Mouse (Mus musculus) forebrain, embryonic 12.5 days (tissue): ENCODE measurements at regions not wholly inside any gene's neighbourhood (a gene's known extent, or its start where the extent isn't known, plus 50 kb on each side); places are given as distances from the start of the nearest gene placed in this dataset.
"Not testable (repeated sequence)": the region's sequence is repeated elsewhere in the genome, so short reads cannot be mapped to it uniquely, and the experiment has no call there.

ENCODE experiments used
- ATAC-seq: fragments of 200-750 bp; cut with Nextera tagmentation; 2 replicates; pipeline ENCODE4 v1.8.0; 2017; ENCODE audit warnings: moderate TSS enrichment; ENCODE audit not compliant: low FRiP score
- H3K27ac ChIP-seq: fragments of 300-500 bp; sonication (generic); 2 replicates; pipeline ENCODE4 v1.5.1; 2016; ENCODE audit warnings: mild to moderate bottlenecking
- H3K27me3 ChIP-seq: fragments of 300-500 bp; sonication (generic); 2 replicates; pipeline ENCODE4 v1.6.1; 2016; ENCODE audit warnings: mild to moderate bottlenecking
- H3K36me3 ChIP-seq: fragments of 300-500 bp; sonication (generic); replicated peaks from 2 replicates; pipeline ENCODE4 v1.6.1; 2016; ENCODE audit warnings: mild to moderate bottlenecking
- H3K4me1 ChIP-seq: fragments of 300-500 bp; sonication (generic); 2 replicates; pipeline ENCODE4 v1.6.1; 2016
- H3K4me2 ChIP-seq: fragments of 300-500 bp; sonication (generic); 2 replicates; pipeline ENCODE4 v1.6.1; 2016; ENCODE audit warnings: mild to moderate bottlenecking, moderate library complexity
- H3K4me3 ChIP-seq: fragments of 300-500 bp; sonication (generic); replicated peaks from 2 replicates; pipeline ENCODE4 v1.5.1; 2016; ENCODE audit warnings: mild to moderate bottlenecking
- H3K9ac ChIP-seq: fragments of 300-500 bp; sonication (generic); 2 replicates; pipeline ENCODE4 v1.6.1; 2016; ENCODE audit warnings: mild to moderate bottlenecking
- H3K9me3 ChIP-seq: fragments of 300-500 bp; sonication (generic); 2 replicates; pipeline ENCODE4 v1.6.1; 2016
- WGBS: fragments of 180-500 bp; shearing (Covaris S2); methylation state at CpG from one replicate; pipeline ENCODE4 v1.1.7; 2016; 5-methylcytosine and 5-hydroxymethylcytosine counted together

GRCm38 (mm10) chr3:8141664-8142084, 1468.2 kb downstream of the Zfp704 start:
- no peaks in the 10 kb centered on the region for H3K36me3 ChIP-seq
- no peak overlapping the region for H3K4me3 ChIP-seq
- no peak for ATAC-seq
- H3K27me3 ChIP-seq = no peaks in the 10 kb centered on the region
- H3K27ac ChIP-seq = no peak overlapping the region
- no peaks in the 10 kb centered on the region for H3K4me1 ChIP-seq
- no peaks in the 10 kb centered on the region for H3K9me3 ChIP-seq
- H3K9ac ChIP-seq = no peak overlapping the region
- 77% methylated on average over 2 of the region's 2 CpGs for WGBS
- no peak overlapping the region for H3K4me2 ChIP-seq

DNA sequence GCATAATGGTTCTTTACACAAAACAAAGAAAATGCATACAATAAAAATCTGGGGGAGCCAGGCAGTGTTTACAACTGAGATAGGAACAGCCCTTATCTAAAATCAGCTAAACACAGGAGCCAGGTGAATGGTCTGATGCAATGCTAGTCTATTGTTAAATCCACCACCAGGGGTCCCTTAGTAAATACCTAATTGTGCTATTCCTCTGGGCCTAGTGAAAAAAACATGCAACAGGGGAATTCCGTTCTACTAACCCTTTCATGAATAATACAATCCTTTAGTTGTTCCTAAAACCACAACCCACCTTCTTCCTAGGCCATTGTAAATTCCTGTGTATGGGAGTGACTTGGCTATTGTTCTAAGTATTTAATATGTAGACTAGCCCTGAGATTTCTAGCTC, 1486.2 kb downstream of the Zfp704 start:
- H3K4me3 ChIP-seq, H3K27ac ChIP-seq, H3K4me1 ChIP-seq, H3K36me3 ChIP-seq, H3K4me2 ChIP-seq, ATAC-seq, H3K9ac ChIP-seq, H3K9me3 ChIP-seq, H3K27me3 ChIP-seq: not testable (repeated sequence)
- whole genome bisulfite sequencing = 40% methylated on average over 1 of the region's 1 CpGs

DNA sequence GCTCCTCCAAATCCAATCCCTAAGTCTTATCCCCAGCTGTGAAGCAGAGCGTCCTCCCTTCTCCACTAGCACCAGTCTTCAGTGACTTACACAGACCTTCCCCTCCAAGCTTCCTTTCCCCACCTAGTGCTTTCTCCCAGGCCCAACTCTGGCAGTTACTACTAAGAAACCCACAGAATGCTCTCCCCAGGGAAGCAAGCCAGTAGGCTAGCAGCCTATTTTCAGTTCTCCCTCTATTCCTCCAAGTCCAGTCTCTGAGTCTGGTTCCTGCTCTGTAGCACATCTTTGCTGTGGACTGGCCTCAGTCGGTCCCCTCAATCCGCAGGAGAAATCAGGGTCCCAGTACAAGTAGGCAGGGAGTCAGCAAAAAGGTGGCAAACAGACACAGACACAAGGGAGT, 1486.7 kb downstream of the Zfp704 start:
- Histone ChIP-seq H3K4me3 (no peak overlapping the region), H3K27me3 (no peaks in the 10 kb centered on the region)
- 54% methylated on average over 3 of the region's 3 CpGs for WGBS

DNA sequence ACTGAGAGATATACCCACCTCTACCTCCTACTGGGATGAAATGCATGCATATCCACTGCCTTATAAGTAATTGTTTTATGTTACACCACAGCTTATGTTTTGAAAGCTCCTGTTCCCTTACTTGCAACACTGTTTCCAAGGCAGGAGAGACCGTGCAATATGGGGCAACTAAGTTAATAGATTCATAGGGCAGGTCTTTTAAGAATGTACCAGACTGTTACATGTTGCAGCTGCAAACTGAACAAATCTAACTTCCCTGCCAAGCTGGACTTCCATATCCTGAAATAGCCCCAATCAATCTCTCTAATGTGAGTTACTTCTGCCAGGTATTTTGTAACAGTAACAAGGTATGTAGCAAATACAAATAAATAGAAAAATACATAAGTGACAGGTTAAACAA, 1478.0 kb upstream of the 1700008P02Rik start:
- H3K4me3 ChIP-seq = no peak overlapping the region
- no peak overlapping the region for H3K9ac ChIP-seq
- ATAC-seq = no peak
- 85% methylated on average over 1 of the region's 1 CpGs for WGBS
- H3K27ac ChIP-seq = no peak overlapping the region
- no peaks in the 10 kb centered on the region for H3K36me3 ChIP-seq
- no peaks in the 10 kb centered on the region for H3K4me1 ChIP-seq
- no peak overlapping the region for H3K4me2 ChIP-seq
- no peaks in the 10 kb centered on the region for H3K9me3 ChIP-seq
- no peaks in the 10 kb centered on the region for H3K27me3 ChIP-seq

More for the DNA sequence above, 1486.7 kb downstream of the Zfp704 start:
- H3K4me2 ChIP-seq = no peak overlapping the region
- H3K9me3 ChIP-seq = no peaks in the 10 kb centered on the region
- H3K9ac ChIP-seq = no peak overlapping the region
- H3K4me1 ChIP-seq = no peaks in the 10 kb centered on the region
- no peak overlapping the region for H3K27ac ChIP-seq
- no peak for ATAC-seq
- H3K36me3 ChIP-seq = no peaks in the 10 kb centered on the region

GRCm38 (mm10) chr3:8084749-8085148, 1464.5 kb upstream of the 1700008P02Rik start:
- H3K27ac ChIP-seq = no peak overlapping the region
- no peaks in the 10 kb centered on the region for H3K4me1 ChIP-seq
- no peak overlapping the region for H3K9ac ChIP-seq
- H3K4me2 ChIP-seq = no peak overlapping the region
- no peaks in the 10 kb centered on the region for H3K36me3 ChIP-seq
- no peaks in the 10 kb centered on the region for H3K27me3 ChIP-seq
- ATAC-seq = no peak
- no peak overlapping the region for H3K4me3 ChIP-seq
- no peaks in the 10 kb centered on the region for H3K9me3 ChIP-seq
- 73% methylated on average over 2 of the region's 2 CpGs for WGBS

DNA sequence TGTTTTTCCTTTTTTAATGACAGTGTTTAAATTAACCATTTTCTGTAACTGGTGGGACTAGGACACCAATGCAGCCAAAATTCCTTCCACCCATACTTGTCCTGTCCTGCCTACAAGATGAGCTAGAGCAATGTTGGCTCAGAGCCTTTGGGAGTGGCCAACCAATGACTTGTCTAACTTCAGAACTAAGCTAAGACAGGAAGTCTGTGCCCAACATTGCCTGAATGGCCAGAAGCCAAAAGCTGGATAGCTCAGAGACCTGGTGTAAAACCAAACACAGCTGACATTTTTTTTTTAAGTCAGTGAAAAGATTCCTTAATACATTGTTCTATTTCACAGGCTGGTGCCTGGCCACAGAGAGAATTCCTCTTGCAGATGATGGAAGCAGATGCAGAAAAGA, 1433.5 kb upstream of the 1700008P02Rik start:
- H3K4me2 ChIP-seq = no peak overlapping the region
- ATAC-seq = no peak
- H3K27me3 ChIP-seq = no peaks in the 10 kb centered on the region
- no peak overlapping the region for H3K27ac ChIP-seq
- H3K9ac ChIP-seq = no peak overlapping the region
- no peaks in the 10 kb centered on the region for H3K9me3 ChIP-seq
- H3K4me1 ChIP-seq = no peaks in the 10 kb centered on the region
- no peak overlapping the region for H3K4me3 ChIP-seq
- no peaks in the 10 kb centered on the region for H3K36me3 ChIP-seq

GRCm38 (mm10) chr3:8051167-8051566, 1430.9 kb upstream of the 1700008P02Rik start:
- no peak for ATAC-seq
- no peaks in the 10 kb centered on the region for H3K9me3 ChIP-seq
- no peak overlapping the region for H3K9ac ChIP-seq
- WGBS = 90% methylated on average over 4 of the region's 4 CpGs
- H3K4me3 ChIP-seq = no peak overlapping the region
- no peaks in the 10 kb centered on the region for H3K27me3 ChIP-seq
- H3K27ac ChIP-seq = no peak overlapping the region
- no peak overlapping the region for H3K4me2 ChIP-seq
- H3K4me1 ChIP-seq = no peaks in the 10 kb centered on the region
- H3K36me3 ChIP-seq = no peaks in the 10 kb centered on the region

DNA sequence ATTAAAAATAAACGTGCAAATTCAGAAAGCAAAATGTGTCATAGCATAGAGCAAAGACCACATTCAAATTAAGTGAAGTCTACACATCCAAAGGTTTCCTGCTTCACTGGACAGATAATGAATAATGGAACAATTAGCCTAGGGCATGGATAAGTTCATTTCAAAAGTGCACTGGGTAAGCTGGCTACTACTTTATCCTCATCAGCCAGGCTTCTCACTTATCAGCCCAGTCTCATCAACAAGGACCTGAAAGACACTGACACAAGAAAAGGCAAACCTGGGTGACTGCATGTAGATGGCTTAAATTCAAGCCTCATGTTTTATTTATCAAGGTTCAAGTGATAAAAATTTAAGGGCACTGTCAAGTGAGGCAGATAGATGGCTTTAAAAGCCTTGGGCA, 1429.5 kb upstream of the 1700008P02Rik start:
- WGBS = 78% methylated on average over 1 of the region's 1 CpGs
- Histone ChIP-seq H3K9me3 (no peaks in the 10 kb centered on the region), H3K9ac (no peak overlapping the region), H3K27ac (no peak overlapping the region), H3K4me2 (no peak overlapping the region), H3K27me3 (no peaks in the 10 kb centered on the region), H3K4me3 (no peak overlapping the region), H3K36me3 (no peaks in the 10 kb centered on the region), H3K4me1 (no peaks in the 10 kb centered on the region)
- ATAC-seq = no peak

GRCm38 (mm10) chr3:8046348-8046747, 1426.1 kb upstream of the 1700008P02Rik start:
- no peaks in the 10 kb centered on the region for H3K4me1 ChIP-seq
- WGBS = 60% methylated on average over 3 of the region's 3 CpGs
- no peak for ATAC-seq
- no peak overlapping the region for H3K9ac ChIP-seq
- no peaks in the 10 kb centered on the region for H3K27me3 ChIP-seq
- H3K9me3 ChIP-seq = no peaks in the 10 kb centered on the region
- H3K36me3 ChIP-seq = no peaks in the 10 kb centered on the region
- H3K4me3 ChIP-seq = no peak overlapping the region
- H3K27ac ChIP-seq = no peak overlapping the region
- no peak overlapping the region for H3K4me2 ChIP-seq

- Histone ChIP-seq H3K36me3 (no peaks in the 10 kb centered on the region), H3K4me3 (no peak overlapping the region), H3K27me3 (no peaks in the 10 kb centered on the region), H3K27ac (no peak overlapping the region), H3K9ac (no peak overlapping the region), H3K4me2 (no peak overlapping the region), H3K9me3 (no peaks in the 10 kb centered on the region), H3K4me1 (peaks cover 3% of the 10 kb centered on the region; the same call in 1 of the 2 replicates)
- peak; percentile 45; the same call in 1 of the 2 replicates for ATAC-seq
- WGBS = 56% methylated on average over 1 of the region's 1 CpGs
Observed at GRCm38 (mm10) chr3:8036697-8037096, 1416.5 kb upstream of the 1700008P02Rik start.

DNA sequence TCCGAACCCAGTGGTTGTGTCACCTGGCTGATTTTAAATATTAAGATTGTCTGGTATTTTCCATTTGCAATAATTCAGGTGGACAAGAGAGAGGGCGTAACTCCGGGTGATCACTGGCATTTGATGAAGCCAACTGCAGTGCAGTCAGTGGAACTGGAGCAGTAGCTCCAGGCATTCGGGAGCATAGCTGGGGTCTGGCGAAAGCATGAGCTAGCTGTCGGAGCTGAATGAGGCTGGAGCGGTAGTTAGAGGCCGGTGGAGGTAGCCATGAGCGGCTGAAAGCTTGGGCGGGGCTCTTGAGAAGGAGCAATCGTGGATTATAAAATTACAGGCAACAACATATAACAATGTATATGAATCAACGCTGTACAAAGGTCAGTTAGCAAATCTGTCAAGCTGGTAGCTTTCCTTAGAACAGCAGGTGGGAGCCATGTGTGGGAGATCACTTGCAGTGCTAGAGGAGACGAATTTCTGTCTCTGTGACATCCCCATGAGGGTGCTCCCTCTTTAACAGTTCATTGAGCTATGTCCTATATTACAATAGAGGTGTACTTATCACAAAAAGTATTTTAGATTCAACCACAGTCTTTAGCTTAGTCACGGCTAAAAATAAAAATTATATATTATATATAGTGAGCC, 1415.0 kb upstream of the 1700008P02Rik start:
- H3K4me2 ChIP-seq = no peak overlapping the region
- H3K9me3 ChIP-seq = no peaks in the 10 kb centered on the region
- H3K36me3 ChIP-seq = no peaks in the 10 kb centered on the region
- no peak overlapping the region for H3K9ac ChIP-seq
- WGBS = 85% methylated on average over 14 of the region's 14 CpGs
- no peak overlapping the region for H3K27ac ChIP-seq
- no peaks in the 10 kb centered on the region for H3K27me3 ChIP-seq
- H3K4me1 ChIP-seq = peaks cover 3% of the 10 kb centered on the region; the same call in 1 of the 2 replicates
- ATAC-seq = no peak
- no peak overlapping the region for H3K4me3 ChIP-seq

GRCm38 (mm10) chr3:8026325-8027017, 1406.2 kb upstream of the 1700008P02Rik start:
- no peak for ATAC-seq
- no peaks in the 10 kb centered on the region for H3K27me3 ChIP-seq
- H3K4me1 ChIP-seq = no peaks in the 10 kb centered on the region
- no peak overlapping the region for H3K9ac ChIP-seq
- WGBS = 79% methylated on average over 4 of the region's 4 CpGs
- no peak overlapping the region for H3K4me2 ChIP-seq
- no peak overlapping the region for H3K4me3 ChIP-seq
- no peaks in the 10 kb centered on the region for H3K9me3 ChIP-seq
- H3K36me3 ChIP-seq = no peaks in the 10 kb centered on the region
- H3K27ac ChIP-seq = no peak overlapping the region

DNA sequence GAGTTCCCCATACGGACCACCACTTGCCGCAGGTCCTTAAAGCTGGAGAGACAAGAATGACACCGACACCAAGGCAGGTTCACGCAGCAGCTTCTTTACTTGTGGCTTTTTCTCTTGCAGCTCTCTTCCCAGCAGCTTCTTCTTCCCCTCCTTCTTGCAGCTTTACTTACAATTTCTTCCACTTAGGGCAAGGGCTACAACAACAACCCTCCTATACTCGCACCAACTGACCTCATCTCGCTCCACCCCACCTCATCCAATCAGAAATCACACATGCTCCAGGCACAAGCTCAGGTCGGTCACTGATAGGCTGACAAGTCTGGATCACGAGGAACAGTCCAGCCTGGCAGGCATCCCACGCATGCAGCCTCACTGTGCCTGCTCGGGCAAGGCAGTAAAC, 1402.4 kb upstream of the 1700008P02Rik start:
- no peaks in the 10 kb centered on the region for H3K36me3 ChIP-seq
- ATAC-seq = no peak
- 88% methylated on average over 10 of the region's 10 CpGs for WGBS
- no peak overlapping the region for H3K27ac ChIP-seq
- H3K4me1 ChIP-seq = no peaks in the 10 kb centered on the region
- H3K27me3 ChIP-seq = no peaks in the 10 kb centered on the region
- H3K9ac ChIP-seq = no peak overlapping the region
- no peak overlapping the region for H3K4me2 ChIP-seq
- H3K9me3 ChIP-seq = peaks cover 8% of the 10 kb centered on the region; the same call in 1 of the 2 replicates
- H3K4me3 ChIP-seq = no peak overlapping the region
